Mouse (Mus musculus) intestine, postnatal 0 days (tissue): Measurements from ENCODE around the gene Acot5. TPM values are rescaled to one million over a fixed set of nuclear protein-coding genes. Genes with fewer than 3 reads are reported as not detected.
A peak's percentile ranks its signal among the peaks of the same experiment; 100 is the strongest.
"Not testable (repeated sequence)": the region's sequence is repeated elsewhere in the genome, so short reads cannot be mapped to it uniquely, and the experiment has no call there.

Experiments
- ATAC-seq: fragments of 200-750 bp; cut with Nextera tagmentation; 2 replicates; pipeline ENCODE4 v1.8.0; 2017; ENCODE audit warnings: mild to moderate bottlenecking, moderate TSS enrichment, moderate library complexity
- H3K27ac ChIP-seq: fragments of 300-500 bp; sonication (generic); 2 replicates; pipeline ENCODE4 v1.5.1; 2014; ENCODE audit warnings: mild to moderate bottlenecking, low read depth, low read length, moderate library complexity
- H3K27me3 ChIP-seq: fragments of 300-500 bp; sonication (generic); replicated peaks from 2 replicates; pipeline ENCODE4 v1.6.1; 2014; ENCODE audit warnings: low read length, mixed read lengths; ENCODE audit not compliant: control insufficient read depth, insufficient read depth
- H3K36me3 ChIP-seq: fragments of 300-500 bp; sonication (generic); 2 replicates; pipeline ENCODE4 v1.6.1; 2014; ENCODE audit warnings: mild to moderate bottlenecking, moderate library complexity; ENCODE audit not compliant: control insufficient read depth, insufficient read depth
- H3K4me1 ChIP-seq: fragments of 300-500 bp; sonication (generic); replicated peaks from 2 replicates; pipeline ENCODE4 v1.6.1; 2014; ENCODE audit warnings: antibody characterized with exemption, low read length, mixed read lengths; ENCODE audit not compliant: control insufficient read depth, insufficient read depth
- H3K4me2 ChIP-seq: fragments of 300-500 bp; sonication (generic); replicated peaks from 2 replicates; pipeline ENCODE4 v1.6.1; 2014; ENCODE audit warnings: low read depth, mild to moderate bottlenecking, moderate library complexity
- H3K4me3 ChIP-seq: fragments of 300-500 bp; sonication (generic); 2 replicates; pipeline ENCODE4 v1.5.1; 2014; ENCODE audit warnings: low read depth, low read length
- H3K9ac ChIP-seq: fragments of 300-500 bp; sonication (generic); 2 replicates; pipeline ENCODE4 v1.6.1; 2014; ENCODE audit warnings: mild to moderate bottlenecking, low read depth, low read length
- H3K9me3 ChIP-seq: fragments of 300-500 bp; sonication (generic); 2 replicates; pipeline ENCODE4 v1.6.1; 2016; ENCODE audit warnings: mixed run types; ENCODE audit not compliant: control insufficient read depth
- CTCF ChIP-seq: sonication (generic); IDR thresholded peaks from 2 replicates; pipeline ENCODE4 v1.5.1; 2016; ENCODE audit warnings: low read depth, mild to moderate bottlenecking, control low read depth, antibody characterized with exemption, moderate library complexity
- WGBS: fragments of 180-500 bp; shearing (Covaris S2); extraction: QIAGEN DNeasy Blood & Tissue Kit; methylation state at CpG from one replicate; pipeline ENCODE4 v1.1.7; 2014; 5-methylcytosine and 5-hydroxymethylcytosine counted together
- polyA plus RNA-seq: library from polyadenylated mRNA; unstranded; fragments of >200 nt; fragmentation: Nextera tagmentation; extraction: Ambion mirVana; gene quantifications from 2 replicates; pipeline ENCODE4 v1.2.1, GENCODE M21; 2015

Gene Acot5
- polyA plus RNA-seq, 1 experiment from 2014 or later: 6.6 TPM

DNA sequence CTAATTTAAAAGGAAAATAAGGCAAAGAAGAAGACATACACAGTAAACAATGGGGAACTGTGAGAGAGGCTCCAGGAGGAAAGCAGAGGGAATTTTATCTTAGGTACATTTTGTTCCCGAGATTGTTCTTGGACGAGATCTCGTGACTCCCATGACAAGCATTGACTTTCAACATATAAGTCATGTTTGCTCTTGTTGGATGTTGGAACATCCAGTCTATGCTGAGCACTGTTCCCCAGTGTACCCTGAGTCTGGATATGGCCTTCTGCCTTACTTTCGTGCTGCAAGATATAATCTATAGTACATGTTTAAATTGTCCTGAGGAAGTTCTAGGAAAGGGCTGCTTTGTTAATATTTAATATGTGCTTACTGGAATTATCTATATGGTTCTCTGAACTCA, 15.5 kb downstream of the Acot5 start:
- no peaks in the 10 kb centered on the region for H3K36me3 ChIP-seq
- H3K27ac ChIP-seq: peak overlapping the region; percentile 87
- no peak overlapping the region for H3K4me3 ChIP-seq
- H3K4me2 ChIP-seq: no peak overlapping the region
- TF ChIP-seq CTCF: no peak
- ATAC-seq: peak; percentile 96
- H3K9me3 ChIP-seq: no peaks in the 10 kb centered on the region
- no peak overlapping the region for H3K9ac ChIP-seq
- no peaks in the 10 kb centered on the region for H3K4me1 ChIP-seq
- H3K27me3 ChIP-seq: no peaks in the 10 kb centered on the region
- 32% methylated on average over 4 of the region's 4 CpGs for WGBS

DNA sequence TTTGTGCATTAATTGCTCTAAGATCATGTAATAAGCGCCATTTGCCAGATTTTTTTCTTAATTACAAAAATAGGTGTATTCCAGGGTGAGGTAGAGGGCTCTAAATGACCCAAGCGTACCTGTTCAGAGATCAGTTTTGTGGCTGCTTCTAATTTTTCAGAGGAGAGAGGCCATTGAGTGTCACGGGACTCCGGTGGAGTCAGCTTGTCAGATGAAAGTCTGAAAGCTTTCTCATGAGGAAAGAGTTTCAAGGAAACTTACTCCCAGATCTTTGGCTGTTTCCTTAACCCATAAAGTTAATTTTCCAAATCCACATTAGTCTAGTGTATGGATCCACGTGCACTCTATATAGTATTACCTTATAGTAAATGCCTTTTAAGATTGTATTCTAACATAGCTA, 25.5 kb downstream of the Acot5 start:
- H3K4me2 ChIP-seq, ATAC-seq, H3K36me3 ChIP-seq, H3K27ac ChIP-seq, H3K4me3 ChIP-seq, H3K4me1 ChIP-seq, H3K9ac ChIP-seq, H3K27me3 ChIP-seq, H3K9me3 ChIP-seq: not testable (repeated sequence)
- WGBS: 75% methylated on average over 5 of the region's 5 CpGs

DNA sequence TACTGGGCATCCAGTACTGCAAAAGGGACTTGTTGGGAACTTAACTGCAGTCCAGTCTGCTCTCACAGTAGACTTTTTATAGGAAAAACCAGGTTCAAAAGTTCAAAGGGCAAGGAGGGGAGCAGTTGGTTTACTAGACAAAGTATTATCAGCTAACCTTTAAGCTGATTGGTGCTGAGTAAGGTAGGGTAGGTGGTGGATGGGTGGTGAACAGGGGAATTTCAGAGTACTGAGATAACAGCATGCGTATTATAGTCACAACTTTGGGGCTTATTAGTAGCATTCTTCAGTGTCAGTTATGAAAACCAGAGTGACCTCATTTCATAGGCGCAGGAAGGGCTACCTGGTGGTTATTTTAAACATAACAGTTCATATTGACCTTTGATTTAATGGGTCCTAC, 30.5 kb downstream of the Acot5 start:
- ATAC-seq: peak; percentile 42
- Histone ChIP-seq H3K4me2 (no peak overlapping the region), H3K36me3 (no peaks in the 10 kb centered on the region), H3K4me3 (no peak overlapping the region), H3K9ac (no peak overlapping the region), H3K27ac (no peak overlapping the region; the same call in 1 of the 2 replicates), H3K9me3 (no peaks in the 10 kb centered on the region), H3K4me1 (no peaks in the 10 kb centered on the region), H3K27me3 (no peaks in the 10 kb centered on the region)
- no peak for TF ChIP-seq CTCF
- WGBS: 58% methylated on average over 2 of the region's 2 CpGs

DNA sequence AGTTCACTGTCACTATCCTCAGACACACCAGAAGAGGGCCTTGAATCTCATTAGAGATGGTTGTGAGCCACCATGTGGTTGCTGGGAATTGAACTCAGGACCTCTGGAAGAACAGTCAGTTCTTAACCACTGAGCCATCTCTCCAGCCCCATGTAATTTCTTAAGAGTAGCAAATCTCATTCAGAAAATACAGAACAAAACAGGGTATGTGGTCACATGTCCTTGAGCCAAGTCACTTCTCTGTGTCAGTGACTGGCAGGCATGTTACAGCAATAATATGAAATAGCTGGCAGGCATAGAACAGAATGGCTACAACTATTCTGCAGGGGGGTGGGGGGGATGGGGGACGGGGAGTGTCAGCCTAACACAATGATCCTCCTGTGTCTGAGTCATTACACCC, 30.9 kb downstream of the Acot5 start:
- H3K27ac ChIP-seq: peak overlapping the region; percentile 88; the same call in 1 of the 2 replicates
- ATAC-seq: peak; percentile 34
- peak overlapping the region; percentile 78; the same call in 1 of the 2 replicates for H3K9ac ChIP-seq
- peak overlapping the region; percentile 84 for H3K4me2 ChIP-seq
- no peaks in the 10 kb centered on the region for H3K27me3 ChIP-seq
- no peak overlapping the region; the same call in 1 of the 2 replicates for H3K4me3 ChIP-seq
- no peaks in the 10 kb centered on the region for H3K4me1 ChIP-seq
- 46% methylated on average over 1 of the region's 1 CpGs for WGBS
- TF ChIP-seq CTCF: no peak
- no peaks in the 10 kb centered on the region for H3K9me3 ChIP-seq
- H3K36me3 ChIP-seq: no peaks in the 10 kb centered on the region

DNA sequence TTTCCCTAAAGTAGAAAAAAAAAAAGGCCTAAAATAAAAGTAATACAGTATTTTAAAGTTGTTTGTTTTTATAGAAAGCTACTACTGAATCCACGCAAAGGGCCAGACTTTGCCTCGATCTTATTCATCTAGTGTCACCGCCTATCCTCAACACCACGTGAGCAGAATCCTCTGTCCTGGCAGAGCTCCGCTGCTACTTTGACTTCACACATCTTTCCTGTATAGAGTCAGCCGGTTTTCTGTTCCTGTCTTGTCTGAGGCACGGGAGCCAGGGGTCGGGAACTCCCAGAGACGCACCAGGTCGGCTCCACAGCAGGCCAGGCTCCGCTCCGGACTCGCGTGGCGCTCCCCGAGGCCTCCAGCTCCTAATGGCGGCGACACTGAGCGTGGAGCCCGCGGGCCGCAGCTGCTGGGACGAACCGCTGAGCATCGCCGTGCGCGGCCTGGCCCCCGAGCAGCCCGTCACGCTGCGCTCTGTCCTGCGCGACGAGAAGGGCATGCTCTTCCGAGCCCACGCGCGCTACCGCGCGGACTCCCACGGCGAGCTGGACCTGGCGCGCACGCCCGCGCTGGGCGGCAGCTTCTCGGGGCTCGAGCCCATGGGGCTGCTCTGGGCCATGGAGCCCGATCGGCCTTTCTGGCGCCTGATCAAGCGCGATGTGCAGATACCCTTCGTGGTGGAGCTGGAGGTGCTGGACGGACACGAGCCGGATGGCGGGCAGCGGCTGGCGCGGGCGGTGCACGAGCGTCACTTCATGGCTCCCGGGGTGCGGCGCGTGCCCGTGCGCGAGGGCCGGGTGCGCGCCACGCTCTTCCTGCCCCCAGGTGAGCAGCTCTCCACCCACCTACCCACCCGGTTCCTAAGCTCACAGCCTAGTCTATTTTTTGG, 31.7 kb downstream of the Acot5 start, which contains the start of gene Acot6:
Gene Acot6 (plus strand): TSS at position 51 of the 889 bp plus-strand sequence.
- Histone ChIP-seq H3K9ac (peak within 1 kb of the TSS; percentile 78), H3K4me3 (peak within 1 kb of the TSS; percentile 50), H3K4me2 (peak within 1 kb of the TSS; percentile 84), H3K27ac (peak within 1 kb of the TSS; percentile 88)
- H3K27me3 ChIP-seq, H3K36me3 ChIP-seq, H3K4me1 ChIP-seq, H3K9me3 ChIP-seq: not testable (repeated sequence)
- WGBS: under 1% methylated on average over 69 of the region's 80 CpGs
- peak; percentile 28; the same call in 1 of the 2 replicates for TF ChIP-seq CTCF
- peak; percentile 70 for ATAC-seq

DNA sequence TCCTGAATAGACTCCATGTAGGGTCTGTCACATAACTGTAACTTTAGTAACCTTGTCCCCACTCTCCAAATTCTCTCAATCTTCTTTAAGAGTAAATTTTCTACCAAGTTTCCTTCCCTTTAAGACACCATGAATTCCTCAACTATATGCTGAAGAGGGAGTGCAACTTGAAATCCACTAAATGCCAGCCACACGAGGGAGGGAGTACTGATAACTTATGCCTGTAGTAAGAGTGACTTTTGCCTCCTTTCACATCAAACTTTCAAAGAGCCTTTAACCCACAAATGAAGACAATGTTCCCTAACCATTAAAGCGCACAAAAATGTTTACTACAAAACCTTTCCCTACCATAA, 32.3 kb downstream of the Acot5 start:
- 0 out of 2 replicates have a peak, but pooled peaks have one; percentile 1 for ATAC-seq
- no peaks in the 10 kb centered on the region for H3K36me3 ChIP-seq
- peak overlapping the region; percentile 50 for H3K4me3 ChIP-seq
- no peaks in the 10 kb centered on the region for H3K27me3 ChIP-seq
- no peaks in the 10 kb centered on the region for H3K4me1 ChIP-seq
- no peaks in the 10 kb centered on the region for H3K9me3 ChIP-seq
- peak overlapping the region; percentile 88 for H3K27ac ChIP-seq
- no peak for TF ChIP-seq CTCF
- WGBS: 46% methylated on average over 2 of the region's 2 CpGs
- H3K4me2 ChIP-seq: peak overlapping the region; percentile 84
- peak overlapping the region; percentile 78 for H3K9ac ChIP-seq
